Comparison of ENCODE assay signal across 10 mouse cellular contexts in genomic region chr11:83784661-83785060, GRCm38 (mm10). TPM values are rescaled to one million over a fixed set of nuclear protein-coding genes. Genes with fewer than 3 reads are reported as not detected.
DNase-seq lines count a peak whose midpoint lies in the region; ATAC-seq and TF ChIP-seq lines count a peak whose summit lies in the region.
"Had no signal": no experiment of that assay in that cellular context is flagged by ENCODE, and none has a peak within 500 bp of the region (broad histone marks: within the 10 kb centered on the region; RNA-seq: fewer than 3 reads in every experiment).

No protein-coding gene starts in this region.

- TF ChIP-seq EP300 in stomach, postnatal 0 days (optimal IDR thresholded peaks at IDR 0.05) = no peak

- H3K4me2 ChIP-seq in kidney, embryonic 15.5 days = no peak overlapping the region
- H3K4me2 ChIP-seq in stomach, postnatal 0 days (replicated peaks; ENCODE audit: low read depth) = no peak overlapping the region
- no peak overlapping the region for H3K4me2 ChIP-seq in hindbrain, embryonic 14.5 days (replicated peaks)
- H3K4me2 ChIP-seq: embryonic facial prominence, embryonic 15.5 days; liver, embryonic 15.5 days had no signal

- TF ChIP-seq CTCF in thymus, adult 2 months (IDR thresholded peaks at IDR 0.05; ENCODE audit: borderline replicate concordance, control insufficient read depth, extremely low read depth, insufficient read depth, low read length, poor library complexity) = no peak
- peak; percentile 39 for TF ChIP-seq CTCF in stomach, postnatal 0 days (IDR thresholded peaks at IDR 0.05; ENCODE audit: low read depth)

- 67% methylated on average over 2 of the region's 2 CpGs for WGBS in kidney, embryonic 15.5 days
- 87% methylated on average over 2 of the region's 2 CpGs for WGBS in thymus, adult 2 months
- 80% methylated on average over 2 of the region's 2 CpGs for whole genome bisulfite sequencing in stomach, postnatal 0 days
- WGBS in hindbrain, embryonic 14.5 days = 87% methylated on average over 2 of the region's 2 CpGs

- TF ChIP-seq POLR2A in thymus, adult 2 months (IDR thresholded peaks at IDR 0.05; ENCODE audit: control insufficient read depth, extremely low read depth, insufficient read depth, low read length, poor library complexity) = no peak

- H3K9me3 ChIP-seq in kidney, embryonic 15.5 days (replicated peaks) = no peaks in the 10 kb centered on the region
- no peaks in the 10 kb centered on the region for H3K9me3 ChIP-seq in stomach, postnatal 0 days (ENCODE audit: control insufficient read depth, low read length)
- H3K9me3 ChIP-seq in hindbrain, embryonic 14.5 days (ENCODE audit: control insufficient read depth, low read length) = no peaks in the 10 kb centered on the region
- H3K9me3 ChIP-seq: embryonic facial prominence, embryonic 15.5 days; liver, embryonic 15.5 days had no signal

- H3K4me3 ChIP-seq in kidney, embryonic 15.5 days (replicated peaks) = no peak overlapping the region
- H3K4me3 ChIP-seq in thymus, adult 2 months (ENCODE audit: control insufficient read depth, insufficient read depth, low read length) = no peak overlapping the region
- H3K4me3 ChIP-seq in stomach, postnatal 0 days (ENCODE audit: low read depth, low read length) = no peak overlapping the region
- no peak overlapping the region for H3K4me3 ChIP-seq in hindbrain, embryonic 14.5 days (replicated peaks; ENCODE audit: low read length)
- H3K4me3 ChIP-seq: embryonic facial prominence, embryonic 15.5 days; liver, embryonic 15.5 days had no signal

- no peaks in the 10 kb centered on the region for H3K27me3 ChIP-seq in kidney, embryonic 15.5 days
- H3K27me3 ChIP-seq in thymus, adult 2 months (ENCODE audit: control insufficient read depth, insufficient read depth, low read length) = no peaks in the 10 kb centered on the region
- no peaks in the 10 kb centered on the region for H3K27me3 ChIP-seq in stomach, postnatal 0 days (ENCODE audit: control insufficient read depth, insufficient read depth, low read length)
- no peaks in the 10 kb centered on the region for H3K27me3 ChIP-seq in hindbrain, embryonic 14.5 days (ENCODE audit: control insufficient read depth, insufficient read depth, low read length)
- H3K27me3 ChIP-seq: embryonic facial prominence, embryonic 15.5 days; liver, embryonic 15.5 days had no signal

- peak; percentile 23 for DNase-seq in adrenal gland, postnatal 10 days
- no peak for DNase-seq in adrenal gland, adult 8-10 months
- peak; percentile 19 for DNase-seq in kidney, adult 11 months
- peak; percentile 23 for DNase-seq in thymus, adult 2 months
- DNase-seq in thymus, adult 18-20 months = no peak
- DNase-seq in stomach, postnatal 0 days (ENCODE audit: low spot score) = no peak
- no peak for DNase-seq in hindbrain, embryonic 14.5 days (ENCODE audit: low spot score)

- H3K36me3 ChIP-seq in kidney, embryonic 15.5 days = peaks cover 38% of the 10 kb centered on the region
- peaks cover 34% of the 10 kb centered on the region for H3K36me3 ChIP-seq in thymus, adult 2 months (ENCODE audit: control insufficient read depth, insufficient read depth, low read length)
- H3K36me3 ChIP-seq in stomach, postnatal 0 days (ENCODE audit: control insufficient read depth, insufficient read depth, low read length) = peaks cover 23% of the 10 kb centered on the region
- H3K36me3 ChIP-seq in hindbrain, embryonic 14.5 days (replicated peaks; ENCODE audit: control insufficient read depth, insufficient read depth) = peaks cover 41% of the 10 kb centered on the region

- no peak overlapping the region for H3K9ac ChIP-seq in kidney, embryonic 15.5 days
- no peak overlapping the region for H3K9ac ChIP-seq in stomach, postnatal 0 days (ENCODE audit: low read length)
- H3K9ac ChIP-seq in hindbrain, embryonic 14.5 days = no peak overlapping the region
- H3K9ac ChIP-seq: embryonic facial prominence, embryonic 15.5 days; liver, embryonic 15.5 days had no signal

- no peak for ATAC-seq in kidney, embryonic 15.5 days (replicated peaks; ENCODE audit: low FRiP score)
- ATAC-seq in stomach, postnatal 0 days (ENCODE audit: low FRiP score, low TSS enrichment) = no peak
- no peak for ATAC-seq in hindbrain, embryonic 14.5 days (ENCODE audit: low FRiP score)

- H3K4me1 ChIP-seq in kidney, embryonic 15.5 days = peaks cover 33% of the 10 kb centered on the region
- H3K4me1 ChIP-seq in thymus, adult 2 months (replicated peaks; ENCODE audit: control insufficient read depth, insufficient read depth, low read length) = no peaks in the 10 kb centered on the region; the same call in 1 of the 2 replicates
- no peaks in the 10 kb centered on the region for H3K4me1 ChIP-seq in stomach, postnatal 0 days (replicated peaks; ENCODE audit: control insufficient read depth, insufficient read depth)
- no peaks in the 10 kb centered on the region for H3K4me1 ChIP-seq in hindbrain, embryonic 14.5 days (replicated peaks; ENCODE audit: control insufficient read depth, insufficient read depth, low read length)
- H3K4me1 ChIP-seq: embryonic facial prominence, embryonic 15.5 days; liver, embryonic 15.5 days had no signal

- H3K27ac ChIP-seq in kidney, embryonic 15.5 days = no peak overlapping the region
- no peak overlapping the region for H3K27ac ChIP-seq in thymus, adult 2 months (ENCODE audit: control insufficient read depth, insufficient read depth, low read length)
- H3K27ac ChIP-seq in stomach, postnatal 0 days (replicated peaks) = no peak overlapping the region
- no peak overlapping the region for H3K27ac ChIP-seq in hindbrain, embryonic 14.5 days
- H3K27ac ChIP-seq: embryonic facial prominence, embryonic 15.5 days; liver, embryonic 15.5 days had no signal

RNA-seq across cellular contexts. Expression of gene Heatr6, which starts 31.2 kb away (rescaled TPM):
- 10 to 100 TPM; 10.1 to 14.4 TPM for total RNA-seq in adrenal gland, postnatal 10 days (2021)
- total RNA-seq in adrenal gland, adult 8-10 months (2022) = 10 to 100 TPM; 15.7 to 22.4 (median 18.8) TPM
- polyA plus RNA-seq in kidney, embryonic 15.5 days (2015; fragmentation: Nextera tagmentation; extraction: Ambion mirVana) = 22.7 and 25.2 TPM in 2 replicates
- polyA plus RNA-seq in thymus, adult 2 months (2012; rRNA removed) = 35.0 and 37.2 TPM in 2 replicates
- 8.6 and 9.2 TPM in 2 replicates for polyA plus RNA-seq in stomach, postnatal 0 days (2015; fragmentation: Nextera tagmentation; extraction: Ambion mirVana)
- polyA plus RNA-seq in hindbrain, embryonic 14.5 days (2014; fragmentation: Nextera tagmentation; extraction: Ambion mirVana) = 29.1 and 33.3 TPM in 2 replicates

RNA-seq across cellular contexts. Expression of gene Wfdc21, which starts 37.9 kb away (rescaled TPM):
- 1 to 10 TPM; 1.1 to 3.2 TPM for total RNA-seq in adrenal gland, postnatal 10 days (2021)
- total RNA-seq in adrenal gland, adult 8-10 months (2022) = 1 to 10 TPM in 2 of 4 experiments, not detected in 2; 1.3 to 2.2 TPM
- polyA plus RNA-seq in kidney, embryonic 15.5 days (2015; fragmentation: Nextera tagmentation; extraction: Ambion mirVana) = 1.0 and 1.4 TPM in 2 replicates
- polyA plus RNA-seq in thymus, adult 2 months (2012; rRNA removed) = 12.5 and 17.0 TPM in 2 replicates
- polyA plus RNA-seq in stomach, postnatal 0 days (2015; fragmentation: Nextera tagmentation; extraction: Ambion mirVana) = 3.1 and 3.4 TPM in 2 replicates
- not detected in 2 replicates for polyA plus RNA-seq in hindbrain, embryonic 14.5 days (2014; fragmentation: Nextera tagmentation; extraction: Ambion mirVana)

Comparison
In these comparisons a context has a peak if more than half of its experiments do, and no peak if none do; other contexts are left out.
1. DNase-seq: peak in adrenal gland, postnatal 10 days (single experiment), kidney, adult 11 months (single experiment) and thymus, adult 2 months (single experiment); none in adrenal gland, adult 8-10 months (single experiment), thymus, adult 18-20 months (0 of 2), stomach, postnatal 0 days (single experiment) and hindbrain, embryonic 14.5 days (single experiment).